Mouse (Mus musculus) hindbrain, embryonic 16.5 days (tissue): ENCODE measurements at regions not wholly inside any gene's neighbourhood (a gene's known extent, or its start where the extent isn't known, plus 50 kb on each side); places are given as distances from the start of the nearest gene placed in this dataset.

Experiments used
- ATAC-seq: fragments of 200-750 bp; cut with Nextera tagmentation; 2 replicates; pipeline ENCODE4 v1.8.0; 2017; ENCODE audit warnings: moderate TSS enrichment, moderate library complexity
- H3K27ac ChIP-seq: fragments of 300-500 bp; sonication (generic); 2 replicates; pipeline ENCODE4 v1.5.1; 2014; ENCODE audit warnings: low read depth, mild to moderate bottlenecking, control low read depth, low read length, moderate library complexity
- H3K27me3 ChIP-seq: fragments of 300-500 bp; sonication (generic); replicated peaks from 2 replicates; pipeline ENCODE4 v1.6.1; 2014; ENCODE audit warnings: low read length; ENCODE audit not compliant: control insufficient read depth, insufficient read depth
- H3K36me3 ChIP-seq: fragments of 300-500 bp; sonication (generic); 2 replicates; pipeline ENCODE4 v1.6.1; 2014; ENCODE audit warnings: mild to moderate bottlenecking, low read length, moderate library complexity, mixed read lengths; ENCODE audit not compliant: control insufficient read depth, insufficient read depth
- H3K4me1 ChIP-seq: fragments of 300-500 bp; sonication (generic); 2 replicates; pipeline ENCODE4 v1.6.1; 2014; ENCODE audit warnings: low read depth, low read length; ENCODE audit not compliant: control insufficient read depth, insufficient read depth
- H3K4me2 ChIP-seq: fragments of 300-500 bp; sonication (generic); 2 replicates; pipeline ENCODE4 v1.6.1; 2014; ENCODE audit warnings: mild to moderate bottlenecking, low read length, control low read depth, moderate library complexity
- H3K4me3 ChIP-seq: fragments of 300-500 bp; sonication (generic); 2 replicates; pipeline ENCODE4 v1.5.1; 2014; ENCODE audit warnings: mild to moderate bottlenecking, low read length, control low read depth, moderate library complexity
- H3K9ac ChIP-seq: fragments of 300-500 bp; sonication (generic); 2 replicates; pipeline ENCODE4 v1.6.1; 2014; ENCODE audit warnings: low read depth, mild to moderate bottlenecking, control low read depth, low read length, moderate library complexity
- H3K9me3 ChIP-seq: fragments of 300-500 bp; sonication (generic); 2 replicates; pipeline ENCODE4 v1.6.1; 2014; ENCODE audit warnings: mild to moderate bottlenecking, low read length, moderate library complexity; ENCODE audit not compliant: control insufficient read depth
- WGBS: fragments of 180-500 bp; shearing (Covaris S2); extraction: QIAGEN DNeasy Blood & Tissue Kit; methylation state at CpG from one replicate; pipeline ENCODE4 v1.1.7; 2014; 5-methylcytosine and 5-hydroxymethylcytosine counted together

GRCm38 (mm10) chr15:69456191-69456770, 2955.6 kb upstream of the Lrrc6 start:
- H3K9me3 ChIP-seq = no peaks in the 10 kb centered on the region
- ATAC-seq = no peak
- no peaks in the 10 kb centered on the region for H3K36me3 ChIP-seq
- no peak overlapping the region for H3K4me3 ChIP-seq
- 85% methylated on average over 4 of the region's 4 CpGs for whole genome bisulfite sequencing
- H3K4me1 ChIP-seq = no peaks in the 10 kb centered on the region; the same call in 1 of the 2 replicates
- no peak overlapping the region for H3K9ac ChIP-seq
- H3K27me3 ChIP-seq = no peaks in the 10 kb centered on the region
- no peak overlapping the region for H3K4me2 ChIP-seq
- H3K27ac ChIP-seq = no peak overlapping the region

- Histone ChIP-seq H3K27me3 (no peaks in the 10 kb centered on the region), H3K4me1 (no peaks in the 10 kb centered on the region), H3K27ac (no peak overlapping the region), H3K9ac (no peak overlapping the region), H3K36me3 (no peaks in the 10 kb centered on the region), H3K4me2 (no peak overlapping the region), H3K4me3 (no peak overlapping the region), H3K9me3 (no peaks in the 10 kb centered on the region)
- 88% methylated on average over 3 of the region's 3 CpGs for WGBS
- ATAC-seq = no peak
Observed at GRCm38 (mm10) chr15:69441008-69441407, 2940.3 kb upstream of the Lrrc6 start.

GRCm38 (mm10) chr15:69413531-69414011, 2912.9 kb upstream of the Lrrc6 start:
- Histone ChIP-seq H3K36me3 (no peaks in the 10 kb centered on the region), H3K4me3 (no peak overlapping the region), H3K9me3 (no peaks in the 10 kb centered on the region), H3K9ac (no peak overlapping the region), H3K27me3 (no peaks in the 10 kb centered on the region), H3K4me1 (no peaks in the 10 kb centered on the region), H3K27ac (no peak overlapping the region), H3K4me2 (no peak overlapping the region)
- WGBS = 93% methylated on average over 1 of the region's 1 CpGs
- ATAC-seq = peak; percentile 56; the same call in 1 of the 2 replicates

GRCm38 (mm10) chr15:69389575-69389974, 2888.9 kb upstream of the Lrrc6 start:
- Histone ChIP-seq H3K36me3 (no peaks in the 10 kb centered on the region), H3K9ac (no peak overlapping the region), H3K9me3 (no peaks in the 10 kb centered on the region), H3K27me3 (no peaks in the 10 kb centered on the region), H3K4me2 (no peak overlapping the region), H3K4me1 (no peaks in the 10 kb centered on the region), H3K27ac (no peak overlapping the region), H3K4me3 (no peak overlapping the region)
- ATAC-seq = no peak
- 80% methylated on average over 4 of the region's 4 CpGs for WGBS

GRCm38 (mm10) chr15:69387466-69387865, 2886.8 kb upstream of the Lrrc6 start:
- Histone ChIP-seq H3K27ac (no peak overlapping the region), H3K36me3 (no peaks in the 10 kb centered on the region), H3K9me3 (no peaks in the 10 kb centered on the region), H3K27me3 (no peaks in the 10 kb centered on the region), H3K4me3 (no peak overlapping the region), H3K9ac (no peak overlapping the region), H3K4me2 (no peak overlapping the region), H3K4me1 (no peaks in the 10 kb centered on the region)
- ATAC-seq = no peak

- ATAC-seq = no peak
- Histone ChIP-seq H3K27me3 (no peaks in the 10 kb centered on the region), H3K36me3 (no peaks in the 10 kb centered on the region), H3K4me3 (no peak overlapping the region), H3K9me3 (no peaks in the 10 kb centered on the region), H3K9ac (no peak overlapping the region), H3K4me1 (no peaks in the 10 kb centered on the region), H3K27ac (no peak overlapping the region), H3K4me2 (no peak overlapping the region)
Observed at GRCm38 (mm10) chr15:69365440-69365839, 2864.7 kb upstream of the Lrrc6 start.

GRCm38 (mm10) chr15:69350053-69350739, 2849.5 kb upstream of the Lrrc6 start:
- no peaks in the 10 kb centered on the region for H3K4me1 ChIP-seq
- ATAC-seq = no peak

GRCm38 (mm10) chr15:69346065-69346464, 2845.4 kb upstream of the Lrrc6 start:
- H3K4me2 ChIP-seq = no peak overlapping the region
- no peaks in the 10 kb centered on the region for H3K9me3 ChIP-seq
- H3K36me3 ChIP-seq = no peaks in the 10 kb centered on the region
- no peak for ATAC-seq
- no peak overlapping the region for H3K27ac ChIP-seq
- H3K4me3 ChIP-seq = no peak overlapping the region
- 74% methylated on average over 1 of the region's 1 CpGs for WGBS
- H3K4me1 ChIP-seq = no peaks in the 10 kb centered on the region
- no peak overlapping the region for H3K9ac ChIP-seq
- no peaks in the 10 kb centered on the region for H3K27me3 ChIP-seq

More at GRCm38 (mm10) chr15:69350053-69350739, 2849.5 kb upstream of the Lrrc6 start:
- no peak overlapping the region for H3K4me3 ChIP-seq
- H3K27me3 ChIP-seq = no peaks in the 10 kb centered on the region
- no peaks in the 10 kb centered on the region for H3K36me3 ChIP-seq
- no peak overlapping the region for H3K27ac ChIP-seq
- no peak overlapping the region for H3K9ac ChIP-seq
- H3K4me2 ChIP-seq = no peak overlapping the region
- H3K9me3 ChIP-seq = no peaks in the 10 kb centered on the region
- WGBS = 60% methylated on average over 7 of the region's 7 CpGs

GRCm38 (mm10) chr15:69342759-69343158, 2842.0 kb upstream of the Lrrc6 start:
- H3K27ac ChIP-seq = no peak overlapping the region
- no peak overlapping the region for H3K9ac ChIP-seq
- H3K4me2 ChIP-seq = no peak overlapping the region
- H3K4me1 ChIP-seq = no peaks in the 10 kb centered on the region
- ATAC-seq = no peak
- no peak overlapping the region for H3K4me3 ChIP-seq
- WGBS = 50% methylated on average over 2 of the region's 2 CpGs
- H3K9me3 ChIP-seq = no peaks in the 10 kb centered on the region
- no peaks in the 10 kb centered on the region for H3K36me3 ChIP-seq
- H3K27me3 ChIP-seq = no peaks in the 10 kb centered on the region
